Mouse (Mus musculus): ENCODE measurements around the gene Syt13. TPM values are rescaled to one million over a fixed set of nuclear protein-coding genes. Genes with fewer than 3 reads are reported as not detected.

Syt13 gene
- polyA plus RNA-seq, 1 experiment from 2014 or later: 6.2 TPM

DNA sequence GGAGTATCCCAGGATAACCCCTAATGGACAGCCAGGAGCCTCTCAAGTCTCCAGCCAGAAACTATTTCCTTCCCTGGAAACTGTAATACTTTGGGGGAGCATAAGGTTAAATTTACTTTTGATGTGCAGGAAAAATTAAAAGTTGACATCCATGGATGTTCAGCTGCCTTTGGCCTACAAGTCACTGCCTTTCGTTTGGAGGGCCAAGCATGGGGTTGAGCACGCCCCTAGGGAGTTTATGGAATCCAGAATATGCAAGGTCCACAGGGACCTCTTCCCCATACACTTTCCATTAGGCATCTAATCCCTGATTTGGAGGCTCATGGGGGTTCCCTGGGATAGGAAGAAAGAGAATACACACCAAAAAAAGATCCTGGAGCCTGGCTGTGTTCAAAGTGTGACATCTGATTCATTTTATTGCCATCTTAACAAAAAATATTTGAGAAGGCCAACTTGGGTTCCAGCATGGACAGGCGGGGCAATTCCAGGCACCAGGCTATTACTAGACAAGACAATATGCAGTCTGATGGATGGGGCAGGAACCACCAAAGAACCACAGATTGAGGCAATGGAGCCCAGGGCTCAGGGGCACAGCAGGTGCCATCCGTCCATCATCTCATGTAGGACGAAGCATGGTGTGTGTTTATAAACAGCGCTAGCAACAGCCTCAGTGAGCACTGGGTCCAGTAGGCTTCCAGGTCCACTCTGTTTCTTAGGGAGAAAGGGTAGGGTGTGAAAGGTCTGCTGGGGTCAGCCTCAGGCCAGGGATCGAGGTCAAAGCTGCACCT is 69.6 kb downstream of the Syt13 start:
- Histone ChIP-seq H3K27ac (replicated peaks) (no peak overlapping the region), H3K36me3 (peaks cover 33% of the 10 kb centered on the region), H3K4me1 (peaks cover 29% of the 10 kb centered on the region), H3K27me3 (no peaks in the 10 kb centered on the region), H3K4me3 (replicated peaks) (no peak overlapping the region), H3K4me2 (replicated peaks) (no peak overlapping the region), H3K9ac (no peak overlapping the region), H3K9me3 (replicated peaks) (no peaks in the 10 kb centered on the region)
- no peak for ATAC-seq (ENCODE audit: insufficient number of reproducible peaks, low FRiP score, low TSS enrichment, low read depth)
- 80% methylated on average over 7 of the region's 7 CpGs for WGBS

DNA sequence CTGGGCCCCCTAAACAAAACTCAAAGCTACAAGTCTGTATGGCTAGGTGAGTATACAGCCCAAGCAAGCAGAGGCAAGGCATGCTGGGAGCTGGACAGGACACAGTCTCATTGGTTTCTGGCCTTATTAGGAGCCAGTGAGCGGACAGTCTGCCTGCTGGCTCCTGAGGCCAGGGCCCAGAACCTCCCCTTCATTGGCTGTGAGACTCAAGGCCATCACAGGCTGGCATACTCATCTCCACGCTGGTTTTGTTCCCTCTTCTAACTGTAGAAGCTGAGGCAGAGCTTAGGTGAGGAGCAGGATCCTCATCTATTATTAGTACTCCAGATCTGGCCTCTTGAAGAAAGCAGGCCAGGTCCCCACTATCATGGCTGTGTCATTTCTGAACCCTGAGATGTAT is 70.3 kb downstream of the Syt13 start:
- Histone ChIP-seq H3K4me3 (replicated peaks) (no peak overlapping the region), H3K9ac (no peak overlapping the region), H3K4me1 (peaks cover 32% of the 10 kb centered on the region), H3K36me3 (peaks cover 26% of the 10 kb centered on the region), H3K4me2 (replicated peaks) (no peak overlapping the region), H3K9me3 (replicated peaks) (no peaks in the 10 kb centered on the region), H3K27me3 (no peaks in the 10 kb centered on the region), H3K27ac (replicated peaks) (no peak overlapping the region)
- 95% methylated on average over 2 of the region's 2 CpGs for WGBS
- no peak for ATAC-seq (ENCODE audit: insufficient number of reproducible peaks, low FRiP score, low TSS enrichment, low read depth)

DNA sequence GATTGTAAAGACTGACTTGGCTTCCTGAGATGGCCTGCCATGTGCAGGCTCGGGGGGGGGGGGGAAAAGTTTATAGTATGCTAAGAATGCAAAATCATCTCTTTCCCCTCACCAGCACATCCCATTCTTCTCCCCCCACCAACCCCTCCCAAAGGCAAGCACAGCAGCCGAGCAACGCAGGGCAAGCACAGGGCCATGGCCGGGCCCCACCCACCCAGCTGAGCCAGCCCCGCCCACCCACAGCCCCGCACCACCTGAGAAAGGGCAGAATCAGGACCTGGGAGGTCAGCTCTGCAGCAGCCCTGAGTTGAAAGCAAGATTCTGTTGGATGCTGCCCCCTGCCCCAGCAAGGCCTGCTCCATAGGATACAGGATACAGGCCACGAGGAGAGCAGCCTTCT is 70.7 kb downstream of the Syt13 start:
- H3K4me1 ChIP-seq: peaks cover 32% of the 10 kb centered on the region
- peaks cover 23% of the 10 kb centered on the region for H3K36me3 ChIP-seq
- no peak for ATAC-seq (ENCODE audit: insufficient number of reproducible peaks, low FRiP score, low TSS enrichment, low read depth)
- no peaks in the 10 kb centered on the region for H3K27me3 ChIP-seq
- H3K4me2 ChIP-seq (replicated peaks): no peak overlapping the region
- no peak overlapping the region for H3K27ac ChIP-seq (replicated peaks)
- no peaks in the 10 kb centered on the region for H3K9me3 ChIP-seq (replicated peaks)
- WGBS: 57% methylated on average over 7 of the region's 7 CpGs
- no peak overlapping the region for H3K4me3 ChIP-seq (replicated peaks)
- H3K9ac ChIP-seq: no peak overlapping the region

DNA sequence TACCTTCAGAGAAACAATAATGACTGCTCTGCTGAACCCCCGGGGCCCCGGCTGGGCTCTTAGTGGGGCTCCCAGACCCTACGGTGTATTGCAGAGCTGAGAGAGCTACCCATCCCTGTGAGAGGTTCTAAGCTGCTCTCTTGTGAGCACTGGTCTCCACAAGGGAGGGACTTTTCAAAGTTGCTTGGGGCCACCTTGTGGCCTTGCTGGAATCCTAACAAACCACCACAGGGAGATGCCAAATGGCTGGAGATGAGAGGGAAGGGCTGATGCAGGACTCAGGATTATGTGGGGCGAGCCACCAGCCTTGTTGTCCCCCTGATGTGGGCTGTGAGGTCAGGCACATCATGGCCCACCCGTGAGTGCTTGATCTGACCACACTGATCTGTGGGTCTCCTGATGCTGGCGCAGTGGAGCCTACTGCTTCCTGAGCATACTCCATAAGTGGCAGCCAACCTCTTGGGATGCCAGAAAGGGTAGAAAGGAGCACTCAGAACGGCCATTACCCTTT is 72.3 kb downstream of the Syt13 start:
- WGBS: 73% methylated on average over 7 of the region's 7 CpGs
- Histone ChIP-seq H3K36me3 (peaks cover 36% of the 10 kb centered on the region), H3K9ac (no peak overlapping the region), H3K27me3 (no peaks in the 10 kb centered on the region), H3K9me3 (replicated peaks) (no peaks in the 10 kb centered on the region), H3K4me2 (replicated peaks) (no peak overlapping the region), H3K27ac (replicated peaks) (peak overlapping the region; percentile 79), H3K4me1 (peaks cover 32% of the 10 kb centered on the region), H3K4me3 (replicated peaks) (no peak overlapping the region)
- ATAC-seq (ENCODE audit: insufficient number of reproducible peaks, low FRiP score, low TSS enrichment, low read depth): no peak

DNA sequence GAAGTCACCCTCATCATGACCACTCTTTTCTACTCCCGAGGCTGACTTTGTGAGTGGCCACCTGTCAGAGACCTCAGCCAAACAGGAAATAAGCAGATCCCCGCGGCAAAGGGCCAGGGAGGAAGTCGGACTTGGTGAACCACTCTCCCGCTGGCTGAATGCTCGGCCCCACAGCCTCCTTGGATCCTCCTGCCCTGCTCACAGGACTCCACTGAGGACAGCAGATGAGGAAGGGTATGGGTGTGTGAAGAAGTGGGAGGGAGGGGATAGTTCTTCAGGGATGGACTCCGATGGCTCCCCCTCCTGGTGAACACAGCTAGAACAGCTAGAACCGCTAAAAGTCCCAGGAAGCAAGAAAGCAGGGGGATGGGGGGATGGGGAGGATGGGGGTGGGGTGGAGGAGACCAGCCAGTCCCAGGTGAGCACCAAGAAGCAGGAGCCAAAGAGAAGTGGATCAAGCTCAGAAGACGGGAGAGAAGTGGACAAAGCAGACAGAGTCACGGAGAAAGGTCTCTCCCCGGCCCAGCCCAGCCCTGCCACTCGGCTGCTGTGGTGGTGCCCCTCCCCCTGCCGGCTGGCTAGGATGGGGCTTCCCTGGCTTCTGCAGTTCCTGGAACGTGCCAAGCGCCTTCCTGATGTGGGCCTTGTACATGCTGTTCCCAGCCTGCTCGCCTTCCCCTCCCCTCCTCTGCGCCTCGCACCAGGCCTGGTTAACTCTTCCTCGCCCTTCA is 73.2 kb downstream of the Syt13 start:
- Histone ChIP-seq H3K27me3 (no peaks in the 10 kb centered on the region), H3K36me3 (peaks cover 45% of the 10 kb centered on the region), H3K4me3 (replicated peaks) (peak overlapping the region; percentile 4; the same call in 1 of the 2 replicates), H3K4me1 (peaks cover 27% of the 10 kb centered on the region), H3K27ac (replicated peaks) (peak overlapping the region; percentile 79), H3K9ac (peak overlapping the region; percentile 18; the same call in 1 of the 2 replicates), H3K9me3 (replicated peaks) (no peaks in the 10 kb centered on the region), H3K4me2 (replicated peaks) (peak overlapping the region; percentile 15; the same call in 1 of the 2 replicates)
- peak; percentile 90 for ATAC-seq (ENCODE audit: insufficient number of reproducible peaks, low FRiP score, low TSS enrichment, low read depth)
- WGBS: 10% methylated on average over 19 of the region's 19 CpGs

DNA sequence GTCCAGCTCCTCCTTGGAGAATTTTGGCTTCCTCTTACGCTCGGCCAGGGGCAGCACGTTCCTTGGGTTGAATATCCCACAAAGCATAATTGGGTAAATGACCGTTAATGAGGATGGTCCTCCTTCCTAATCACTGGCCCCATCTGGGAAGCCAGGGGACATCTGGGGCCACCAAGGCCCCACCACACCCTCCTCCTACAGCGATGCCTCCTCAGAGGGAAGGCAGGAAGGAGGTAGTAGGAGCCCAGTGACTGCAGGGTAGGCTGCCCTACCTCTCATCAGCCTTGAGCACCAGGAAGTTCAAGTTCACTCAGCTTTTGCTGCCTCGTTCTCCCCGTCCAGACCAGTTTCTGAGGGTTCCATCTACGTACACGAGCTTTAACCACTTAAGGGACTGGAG is 74.7 kb downstream of the Syt13 start:
- H3K9me3 ChIP-seq (replicated peaks): no peaks in the 10 kb centered on the region
- WGBS: 77% methylated on average over 9 of the region's 9 CpGs
- H3K4me2 ChIP-seq (replicated peaks): no peak overlapping the region
- H3K4me1 ChIP-seq: peaks cover 25% of the 10 kb centered on the region
- no peak overlapping the region for H3K9ac ChIP-seq
- no peak for ATAC-seq (ENCODE audit: insufficient number of reproducible peaks, low FRiP score, low TSS enrichment, low read depth)
- peaks cover 55% of the 10 kb centered on the region for H3K36me3 ChIP-seq
- no peak overlapping the region for H3K4me3 ChIP-seq (replicated peaks)
- peak overlapping the region; percentile 79; the same call in 1 of the 2 replicates for H3K27ac ChIP-seq (replicated peaks)
- H3K27me3 ChIP-seq: no peaks in the 10 kb centered on the region

DNA sequence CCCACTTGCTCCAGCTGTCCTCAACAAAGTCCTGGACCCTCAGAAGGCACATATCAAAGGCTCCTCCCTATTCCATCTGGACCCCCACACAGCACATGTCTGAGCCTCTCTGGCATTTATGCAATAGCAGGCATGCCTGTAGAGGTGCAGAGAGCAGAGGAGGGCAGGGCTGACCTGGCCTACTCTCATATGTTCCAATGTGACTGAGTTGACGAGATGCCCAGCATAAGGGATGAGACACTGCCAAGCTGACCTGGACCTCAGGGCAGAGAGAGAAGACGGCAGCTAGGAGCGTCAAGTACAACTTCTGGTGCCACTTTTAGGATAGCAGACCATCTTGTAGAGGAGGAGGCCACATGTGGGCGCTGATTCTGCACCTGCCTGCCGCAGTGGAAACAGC is 77.1 kb downstream of the Syt13 start:
- 88% methylated on average over 5 of the region's 5 CpGs for WGBS
- Histone ChIP-seq H3K9ac (no peak overlapping the region), H3K27ac (replicated peaks) (no peak overlapping the region), H3K9me3 (replicated peaks) (no peaks in the 10 kb centered on the region), H3K27me3 (no peaks in the 10 kb centered on the region), H3K4me2 (replicated peaks) (no peak overlapping the region), H3K4me3 (replicated peaks) (no peak overlapping the region), H3K4me1 (peaks cover 25% of the 10 kb centered on the region), H3K36me3 (peaks cover 56% of the 10 kb centered on the region)
- ATAC-seq (ENCODE audit: insufficient number of reproducible peaks, low FRiP score, low TSS enrichment, low read depth): no peak

DNA sequence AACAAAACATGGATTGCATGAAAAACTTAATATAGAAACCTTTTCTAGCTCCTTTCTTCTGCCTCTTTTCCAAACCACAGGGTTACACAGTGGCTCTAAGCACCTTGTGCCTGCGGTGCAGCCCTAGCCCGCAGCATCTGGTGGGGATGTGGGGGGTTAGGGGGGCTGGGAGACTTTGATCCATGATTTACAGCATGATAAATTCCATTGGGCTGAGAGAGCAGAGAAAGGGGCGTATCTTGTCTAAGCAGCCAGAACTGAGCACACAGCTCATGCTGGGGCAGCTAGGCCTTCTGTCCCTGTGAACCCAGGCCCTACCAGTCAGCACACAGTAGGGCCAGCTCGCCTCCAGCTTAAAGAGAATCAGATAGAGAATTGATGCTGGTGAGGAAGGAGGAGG is 90.1 kb downstream of the Syt13 start:
- no peaks in the 10 kb centered on the region for H3K9me3 ChIP-seq (replicated peaks)
- no peak overlapping the region for H3K4me2 ChIP-seq (replicated peaks)
- peaks cover 57% of the 10 kb centered on the region for H3K36me3 ChIP-seq
- 0 out of 2 replicates have a peak, but pooled peaks cover 12% of the 10 kb centered on the region for H3K4me1 ChIP-seq
- no peaks in the 10 kb centered on the region for H3K27me3 ChIP-seq
- no peak for ATAC-seq (ENCODE audit: insufficient number of reproducible peaks, low FRiP score, low TSS enrichment, low read depth)
- H3K27ac ChIP-seq (replicated peaks): 0 out of 2 replicates have a peak overlapping the region, but pooled peaks have one; percentile 11
- H3K9ac ChIP-seq: no peak overlapping the region
- no peak overlapping the region for H3K4me3 ChIP-seq (replicated peaks)
- 50% methylated on average over 4 of the region's 4 CpGs for WGBS

Other genes starting within 250 kb of the Syt13 start
- gene Prdm11, start 131.1 kb downstream of the Syt13 start, polyA plus RNA-seq (2015; fragmentation: Nextera tagmentation; extraction: Ambion mirVana): 12.0 and 12.1 TPM in 2 replicates

All from embryonic facial prominence, embryonic 15.5 days (tissue).